Mouse (Mus musculus): ENCODE measurements around the gene Gm9857. TPM values are rescaled to one million over a fixed set of nuclear protein-coding genes. Genes with fewer than 3 reads are reported as not detected.

Gene Gm9857
- polyA plus RNA-seq, 1 experiment, result not detected

DNA sequence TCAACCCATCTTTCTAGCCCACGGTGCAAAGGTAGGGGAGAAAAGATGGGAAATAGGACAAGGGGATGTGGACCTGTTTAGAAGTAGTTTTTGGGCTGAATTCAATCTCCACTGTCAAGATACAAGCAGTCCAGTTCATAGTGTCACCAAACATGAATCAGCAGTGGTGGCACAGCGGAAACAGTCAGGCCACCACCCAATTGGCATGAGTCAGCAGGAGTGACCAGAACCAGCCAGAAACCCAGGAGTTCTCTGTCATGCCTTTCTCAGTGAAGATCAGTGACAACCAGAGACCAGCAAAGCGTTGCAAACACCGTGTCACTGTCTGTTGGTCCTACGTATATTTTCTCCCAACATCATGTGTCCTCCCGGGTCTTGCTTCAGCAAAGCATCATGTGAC is 6.7 kb downstream of the Gm9857 start:
- H3K27ac ChIP-seq (ENCODE audit: insufficient read depth, low read depth, low read length), result no peak overlapping the region
- H3K4me1 ChIP-seq (ENCODE audit: control insufficient read depth, insufficient read depth, low read length), result peaks cover 6% of the 10 kb centered on the region
- no peak overlapping the region for H3K4me3 ChIP-seq (ENCODE audit: insufficient read depth, low read length)

DNA sequence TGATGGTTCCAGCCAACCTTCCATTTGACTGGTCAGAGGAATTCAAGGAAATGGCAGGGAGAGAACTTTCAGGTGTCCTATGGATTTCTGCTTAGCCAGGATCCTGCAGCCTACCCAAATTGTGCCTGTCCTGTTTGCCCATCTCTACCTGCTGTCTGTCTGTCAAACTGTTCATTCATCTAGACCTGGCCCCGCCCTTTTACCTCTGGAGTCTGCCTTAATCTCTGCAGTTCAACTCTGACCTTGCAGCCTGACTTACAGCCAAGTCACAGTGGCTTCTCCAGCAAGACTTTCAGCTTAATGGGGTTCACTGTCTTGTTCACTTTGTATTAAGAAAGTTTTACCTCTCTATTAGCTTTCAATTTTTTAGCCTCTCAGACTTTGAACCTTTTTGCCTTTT is 13.9 kb downstream of the Gm9857 start:
- Histone ChIP-seq H3K4me3 (ENCODE audit: insufficient read depth, low read length) (no peak overlapping the region), H3K4me1 (ENCODE audit: control insufficient read depth, insufficient read depth, low read length) (peaks cover 4% of the 10 kb centered on the region), H3K27ac (ENCODE audit: insufficient read depth, low read depth, low read length) (no peak overlapping the region)
- TF ChIP-seq CTCF (IDR thresholded peaks at IDR 0.05; ENCODE audit: low read depth, low read length), result no peak

More for the DNA sequence above, 6.7 kb downstream of the Gm9857 start:
- TF ChIP-seq CTCF (IDR thresholded peaks at IDR 0.05; ENCODE audit: low read depth, low read length), result no peak
- no peak for TF ChIP-seq POLR2A (IDR thresholded peaks at IDR 0.05; ENCODE audit: borderline replicate concordance, low read depth, low read length)

DNA sequence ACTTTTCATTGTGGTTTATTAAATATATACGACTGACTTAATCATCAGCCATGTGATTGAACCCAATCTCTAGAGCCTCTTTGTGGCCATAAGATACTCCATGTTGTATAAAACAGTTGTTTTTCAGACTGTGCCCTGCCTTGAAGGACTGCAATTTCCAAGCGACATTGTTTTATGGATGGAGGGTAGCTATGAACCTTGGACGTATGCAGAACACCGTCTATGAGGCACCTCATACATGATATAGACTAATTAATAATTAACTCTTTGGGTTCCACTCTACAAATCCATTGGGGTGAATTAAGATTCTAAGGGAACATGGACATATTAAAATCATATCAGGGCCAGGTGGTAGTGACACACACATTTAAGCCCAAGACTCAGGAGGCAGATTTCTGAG is 14.6 kb downstream of the Gm9857 start:
- H3K4me1 ChIP-seq (ENCODE audit: control insufficient read depth, insufficient read depth, low read length), result peaks cover 4% of the 10 kb centered on the region
- H3K4me3 ChIP-seq (ENCODE audit: insufficient read depth, low read length), result no peak overlapping the region
- H3K27ac ChIP-seq (ENCODE audit: insufficient read depth, low read depth, low read length), result no peak overlapping the region
- no peak for TF ChIP-seq CTCF (IDR thresholded peaks at IDR 0.05; ENCODE audit: low read depth, low read length)
- no peak for TF ChIP-seq POLR2A (IDR thresholded peaks at IDR 0.05; ENCODE audit: borderline replicate concordance, low read depth, low read length)

DNA sequence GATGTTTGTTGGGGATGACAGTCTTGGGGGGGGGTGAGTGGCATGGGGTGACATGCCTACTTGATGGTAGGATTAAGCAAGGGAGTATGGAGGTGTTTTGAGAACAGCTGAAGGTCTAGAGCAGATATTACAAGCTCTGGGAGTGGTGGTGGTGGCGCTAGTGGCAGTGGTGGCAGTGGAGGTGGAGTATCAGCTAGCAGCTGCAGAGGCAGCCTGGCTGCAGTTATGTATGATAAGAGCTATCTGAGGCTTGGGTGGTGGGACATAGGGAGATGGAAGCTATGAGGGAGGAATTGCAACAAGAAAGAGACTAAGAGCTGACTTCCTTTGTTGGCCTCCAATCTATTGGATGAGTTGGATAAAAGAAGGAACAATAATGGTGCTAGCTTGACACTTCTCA is 18.4 kb downstream of the Gm9857 start:
- H3K27ac ChIP-seq (ENCODE audit: insufficient read depth, low read depth, low read length), result no peak overlapping the region

DNA sequence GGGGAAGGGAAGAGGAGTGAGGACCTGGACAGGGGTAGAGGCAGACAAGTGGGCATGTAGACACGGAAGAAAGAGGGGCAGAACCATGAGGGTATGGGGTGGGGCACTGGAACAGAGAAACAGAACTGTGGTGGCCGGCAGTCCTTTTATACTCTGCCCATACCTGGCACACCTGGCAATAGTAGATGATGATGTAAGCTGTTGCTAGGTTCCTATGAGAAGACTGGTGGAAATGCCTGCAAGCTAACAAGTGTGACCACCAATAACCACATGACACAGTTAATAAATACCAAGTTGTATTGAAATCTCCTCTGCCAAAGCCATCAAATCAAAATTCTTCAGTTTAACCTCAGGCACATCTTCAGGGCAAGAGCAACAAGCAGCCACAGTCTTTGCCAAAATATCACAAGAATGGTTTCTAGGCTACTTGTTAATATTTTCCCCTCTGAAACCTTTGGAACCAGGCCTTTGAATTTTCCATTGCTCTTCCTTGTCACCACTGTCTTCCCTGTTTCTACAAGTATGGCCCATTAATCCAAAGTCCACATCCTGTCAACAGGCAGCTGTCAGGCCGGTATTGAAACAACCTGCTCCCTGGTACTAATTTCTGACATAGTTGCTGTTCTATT is 19.7 kb downstream of the Gm9857 start:
- H3K27ac ChIP-seq (ENCODE audit: insufficient read depth, low read depth, low read length), result no peak overlapping the region
- H3K4me1 ChIP-seq (ENCODE audit: control insufficient read depth, insufficient read depth, low read length), result peaks cover 4% of the 10 kb centered on the region
- no peak overlapping the region for H3K4me3 ChIP-seq (ENCODE audit: insufficient read depth, low read length)
- TF ChIP-seq POLR2A (IDR thresholded peaks at IDR 0.05; ENCODE audit: borderline replicate concordance, low read depth, low read length) (no peak), CTCF (IDR thresholded peaks at IDR 0.05; ENCODE audit: low read depth, low read length) (no peak)

More for the DNA sequence above, 18.4 kb downstream of the Gm9857 start:
- TF ChIP-seq POLR2A (IDR thresholded peaks at IDR 0.05; ENCODE audit: borderline replicate concordance, low read depth, low read length) (no peak), CTCF (IDR thresholded peaks at IDR 0.05; ENCODE audit: low read depth, low read length) (no peak)
- peaks cover 4% of the 10 kb centered on the region for H3K4me1 ChIP-seq (ENCODE audit: control insufficient read depth, insufficient read depth, low read length)
- H3K4me3 ChIP-seq (ENCODE audit: insufficient read depth, low read length), result no peak overlapping the region

DNA sequence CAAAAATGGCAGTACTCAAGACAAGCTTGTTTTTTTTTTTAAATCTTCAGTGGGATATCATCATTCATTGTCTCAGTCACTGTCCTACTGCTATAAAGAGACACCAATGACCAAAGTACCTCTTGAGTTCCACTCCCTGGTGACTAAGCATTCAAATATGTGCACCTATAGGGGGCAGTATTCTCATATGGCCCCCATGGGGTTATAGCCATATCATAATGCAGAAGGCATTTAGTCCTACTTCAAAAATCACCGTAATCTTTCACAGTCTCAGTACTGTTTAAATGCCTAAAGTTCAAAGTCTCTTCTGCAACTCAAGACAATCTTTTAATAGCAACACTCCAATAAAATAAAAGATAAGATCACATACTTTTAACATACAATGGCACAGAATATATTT is 21.4 kb downstream of the Gm9857 start:
- TF ChIP-seq POLR2A (IDR thresholded peaks at IDR 0.05; ENCODE audit: borderline replicate concordance, low read depth, low read length) (no peak), CTCF (IDR thresholded peaks at IDR 0.05; ENCODE audit: low read depth, low read length) (no peak)
- Histone ChIP-seq H3K4me1 (ENCODE audit: control insufficient read depth, insufficient read depth, low read length) (peaks cover 5% of the 10 kb centered on the region), H3K27ac (ENCODE audit: insufficient read depth, low read depth, low read length) (no peak overlapping the region), H3K4me3 (ENCODE audit: insufficient read depth, low read length) (no peak overlapping the region)

DNA sequence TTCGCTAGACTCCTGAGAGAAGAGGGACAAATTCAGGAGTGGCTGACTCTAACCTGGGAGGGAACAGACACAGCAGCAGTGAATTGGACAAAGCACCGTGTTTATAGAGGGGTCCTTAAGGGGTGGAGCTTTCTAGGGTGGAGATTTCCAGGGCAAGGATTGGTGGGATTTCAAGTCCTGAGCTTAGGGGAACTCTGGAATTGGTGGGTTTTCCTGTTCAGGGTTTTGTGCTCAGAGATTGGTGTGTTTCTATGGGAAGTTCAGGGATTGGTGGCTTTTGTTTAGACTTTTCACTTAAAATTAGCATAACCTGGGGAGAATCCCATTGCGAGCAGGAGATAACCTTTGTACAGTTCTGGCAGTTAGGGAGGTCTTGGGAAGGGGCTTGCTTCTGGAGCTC is 22.3 kb downstream of the Gm9857 start:
- no peak overlapping the region for H3K27ac ChIP-seq (ENCODE audit: insufficient read depth, low read depth, low read length)
- no peak for TF ChIP-seq POLR2A (IDR thresholded peaks at IDR 0.05; ENCODE audit: borderline replicate concordance, low read depth, low read length)
- no peak for TF ChIP-seq CTCF (IDR thresholded peaks at IDR 0.05; ENCODE audit: low read depth, low read length)
- H3K4me3 ChIP-seq (ENCODE audit: insufficient read depth, low read length), result no peak overlapping the region
- peaks cover 9% of the 10 kb centered on the region for H3K4me1 ChIP-seq (ENCODE audit: control insufficient read depth, insufficient read depth, low read length)

DNA sequence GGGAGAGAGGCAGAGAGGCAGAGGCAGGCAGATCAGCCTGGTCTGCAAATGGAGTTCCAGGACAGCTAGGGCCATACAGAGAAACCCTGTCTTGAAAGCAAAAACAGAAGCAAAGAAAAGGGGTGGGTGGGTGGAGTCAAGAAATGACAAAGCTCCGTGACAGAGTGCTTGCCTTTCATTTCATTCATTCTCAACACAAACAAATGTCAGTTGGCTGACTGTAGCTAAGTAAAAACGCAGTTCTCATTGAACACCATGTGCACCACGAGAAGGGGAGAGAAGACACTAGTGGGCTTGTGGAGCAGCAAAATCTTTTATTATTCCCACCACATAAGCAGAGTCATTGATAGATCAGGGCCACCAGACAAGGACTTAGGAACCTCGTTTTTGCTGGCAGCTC is 23.4 kb downstream of the Gm9857 start:
- Histone ChIP-seq H3K27ac (ENCODE audit: insufficient read depth, low read depth, low read length) (no peak overlapping the region), H3K4me1 (ENCODE audit: control insufficient read depth, insufficient read depth, low read length) (peaks cover 7% of the 10 kb centered on the region), H3K4me3 (ENCODE audit: insufficient read depth, low read length) (no peak overlapping the region)
- TF ChIP-seq CTCF (IDR thresholded peaks at IDR 0.05; ENCODE audit: low read depth, low read length) (no peak), POLR2A (IDR thresholded peaks at IDR 0.05; ENCODE audit: borderline replicate concordance, low read depth, low read length) (no peak)

DNA sequence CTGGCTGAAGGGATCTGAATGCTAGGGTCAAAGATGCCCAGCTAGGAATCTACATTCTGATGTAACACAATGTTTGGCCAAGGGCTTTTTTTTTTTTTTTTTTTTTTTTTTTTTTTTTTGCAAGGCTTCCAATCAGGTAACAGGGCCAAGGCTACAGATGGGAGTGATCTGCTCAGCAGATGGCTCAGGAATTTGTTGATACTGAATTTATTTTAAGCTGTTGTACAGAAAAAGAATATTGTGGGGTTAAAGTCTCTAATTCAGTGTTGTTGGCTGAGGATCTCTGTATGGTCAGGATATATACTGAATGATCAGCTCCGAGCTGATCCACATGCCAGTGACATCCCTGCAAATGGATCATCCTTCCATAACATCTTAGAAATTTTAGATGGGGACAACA is 24.2 kb downstream of the Gm9857 start:
- TF ChIP-seq CTCF (IDR thresholded peaks at IDR 0.05; ENCODE audit: low read depth, low read length), result no peak
- no peak for TF ChIP-seq POLR2A (IDR thresholded peaks at IDR 0.05; ENCODE audit: borderline replicate concordance, low read depth, low read length)
- Histone ChIP-seq H3K27ac (ENCODE audit: insufficient read depth, low read depth, low read length) (no peak overlapping the region), H3K4me1 (ENCODE audit: control insufficient read depth, insufficient read depth, low read length) (peaks cover 7% of the 10 kb centered on the region)

DNA sequence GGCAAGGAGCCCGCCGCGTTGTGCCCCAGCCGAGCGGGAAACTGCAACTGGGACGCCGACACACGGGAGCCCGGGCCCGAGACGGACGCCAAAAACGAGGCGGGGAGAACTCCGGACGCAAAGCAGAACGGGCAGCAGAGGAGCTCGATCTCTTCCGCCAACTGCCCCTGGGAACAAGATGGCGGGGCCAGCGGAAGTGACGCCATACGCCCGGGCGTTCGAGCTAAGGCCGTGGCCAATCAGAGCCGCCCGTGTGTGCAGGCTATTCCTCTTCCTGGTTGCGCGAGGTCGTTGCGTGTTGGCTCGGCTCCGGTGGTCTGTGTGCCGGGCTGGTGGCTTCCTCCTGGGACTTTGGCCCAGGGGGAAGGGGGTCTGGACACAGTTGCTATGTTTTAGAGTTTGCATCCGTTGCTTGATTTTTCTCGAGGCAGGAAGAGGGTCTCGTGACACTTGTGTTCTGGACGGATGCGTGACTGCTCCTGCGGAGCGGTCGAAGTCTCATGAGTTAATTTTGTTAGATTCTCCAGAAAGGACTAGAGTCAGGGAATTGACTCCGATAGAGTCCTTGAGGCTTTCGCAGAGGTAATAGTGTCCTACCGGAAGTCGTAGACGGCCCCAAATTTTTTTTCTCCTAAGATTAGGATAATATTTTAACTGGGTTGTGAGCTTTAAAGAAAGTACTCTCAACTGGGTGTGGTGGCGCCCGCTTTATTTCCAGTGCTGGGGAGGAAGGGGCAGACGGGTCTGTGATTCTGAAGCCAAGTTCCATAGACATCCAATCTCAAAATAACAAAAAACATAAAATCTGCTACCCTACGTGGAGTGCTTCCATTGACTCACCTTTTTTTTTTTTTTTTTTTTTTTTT is 28.5 kb downstream of the Gm9857 start, which contains the start of gene Prpf38b:
Prpf38b (minus strand) TSS at position 180 of the 866 bp plus-strand sequence.
- Histone ChIP-seq H3K4me3 (ENCODE audit: insufficient read depth, low read length) (peak within 1 kb of the TSS; percentile 84), H3K4me1 (ENCODE audit: control insufficient read depth, insufficient read depth, low read length) (peaks cover 16% of the 10 kb centered on the region), H3K27ac (ENCODE audit: insufficient read depth, low read depth, low read length) (peak within 1 kb of the TSS; percentile 93)
- TF ChIP-seq POLR2A (IDR thresholded peaks at IDR 0.05; ENCODE audit: borderline replicate concordance, low read depth, low read length) (peak; percentile 85; the same call in 1 of the 2 replicates), CTCF (IDR thresholded peaks at IDR 0.05; ENCODE audit: low read depth, low read length) (no peak)

More for the DNA sequence above, 24.2 kb downstream of the Gm9857 start:
- no peak overlapping the region for H3K4me3 ChIP-seq (ENCODE audit: insufficient read depth, low read length)

Data from bone marrow macrophage, adult 2 months (primary cell).